In the genomic region with DNA sequence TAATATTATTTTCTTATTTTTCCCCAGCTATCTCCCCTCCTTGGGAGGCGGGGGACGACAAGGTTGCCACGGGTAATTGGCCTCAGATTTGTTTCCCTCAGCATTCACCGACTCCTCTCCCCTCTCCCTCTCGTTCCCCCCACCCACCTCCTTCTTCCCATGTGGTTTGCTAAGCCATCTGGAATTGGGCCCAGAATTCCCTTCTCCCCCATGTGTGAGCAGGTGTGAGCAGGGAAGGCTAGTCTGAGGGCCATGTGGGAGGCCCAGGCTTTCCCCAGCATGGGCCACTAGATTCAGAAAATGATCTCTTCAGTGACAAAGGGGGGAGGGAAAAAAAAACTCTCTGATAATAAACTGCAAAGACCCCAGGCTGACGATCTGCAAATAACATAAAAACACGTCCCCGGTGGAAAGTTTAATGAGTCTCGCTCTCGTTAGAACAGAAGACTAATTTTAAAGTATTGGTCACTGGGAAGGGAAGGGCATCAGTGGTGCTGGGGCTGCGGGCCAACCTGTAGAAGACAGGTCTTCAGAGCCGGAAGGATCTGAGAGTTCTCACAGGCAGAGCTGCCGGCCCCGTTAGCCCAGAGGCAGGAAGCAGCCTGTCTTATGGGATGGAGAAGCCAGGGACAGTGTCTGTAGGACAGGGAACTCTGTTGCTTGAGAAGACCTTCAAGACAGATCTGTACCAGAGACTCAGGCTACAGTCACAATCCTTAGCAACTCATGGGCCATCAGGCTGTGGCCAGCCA, we compare ENCODE assay signal across 8 mouse cellular contexts.
A peak's percentile ranks its signal among the peaks of the same experiment; 100 is the strongest.
DNase-seq lines count a peak whose midpoint lies in the region; ATAC-seq lines count a peak whose summit lies in the region.

No protein-coding gene starts in this region.

- ATAC-seq in forebrain, embryonic 14.5 days, result peak; percentile 79
- ATAC-seq in liver, embryonic 12.5 days, result no peak

- H3K27ac ChIP-seq in forebrain, embryonic 14.5 days (ENCODE audit: low read depth, low read length), result peak overlapping the region; percentile 86
- H3K27ac ChIP-seq in midbrain, embryonic 10.5 days (replicated peaks), result peak overlapping the region; percentile 55
- no peak overlapping the region for H3K27ac ChIP-seq in liver, embryonic 12.5 days

- H3K36me3 ChIP-seq in forebrain, embryonic 14.5 days (ENCODE audit: control insufficient read depth, insufficient read depth, low read length), result no peaks in the 10 kb centered on the region
- no peaks in the 10 kb centered on the region for H3K36me3 ChIP-seq in midbrain, embryonic 10.5 days
- H3K36me3 ChIP-seq in liver, embryonic 12.5 days, result no peaks in the 10 kb centered on the region

- 18% methylated on average over 14 of the region's 14 CpGs for WGBS in forebrain, embryonic 14.5 days
- WGBS in midbrain, embryonic 10.5 days, result 68% methylated on average over 14 of the region's 14 CpGs
- 57% methylated on average over 14 of the region's 14 CpGs for WGBS in liver, embryonic 12.5 days (ENCODE audit: insufficient replicate concordance)

- H3K9me3 ChIP-seq in forebrain, embryonic 14.5 days (replicated peaks; ENCODE audit: control insufficient read depth, low read length), result no peaks in the 10 kb centered on the region
- H3K9me3 ChIP-seq in midbrain, embryonic 10.5 days (replicated peaks), result no peaks in the 10 kb centered on the region
- H3K9me3 ChIP-seq in liver, embryonic 12.5 days (replicated peaks), result no peaks in the 10 kb centered on the region

- H3K9ac ChIP-seq in forebrain, embryonic 14.5 days (ENCODE audit: low read length), result peak overlapping the region; percentile 17; the same call in 1 of the 2 replicates
- H3K9ac ChIP-seq in liver, embryonic 12.5 days, result no peak overlapping the region

- no peak overlapping the region for H3K4me3 ChIP-seq in forebrain, embryonic 14.5 days (ENCODE audit: low read depth, low read length)
- H3K4me3 ChIP-seq in midbrain, embryonic 10.5 days, result no peak overlapping the region
- no peak overlapping the region for H3K4me3 ChIP-seq in liver, embryonic 12.5 days

- peaks cover 40% of the 10 kb centered on the region for H3K4me1 ChIP-seq in forebrain, embryonic 14.5 days (ENCODE audit: control insufficient read depth, insufficient read depth, low read length)
- peaks cover 38% of the 10 kb centered on the region for H3K4me1 ChIP-seq in midbrain, embryonic 10.5 days
- H3K4me1 ChIP-seq in liver, embryonic 12.5 days, result no peaks in the 10 kb centered on the region

- H3K4me2 ChIP-seq in forebrain, embryonic 14.5 days (ENCODE audit: low read length), result no peak overlapping the region
- H3K4me2 ChIP-seq in liver, embryonic 12.5 days, result no peak overlapping the region

- DNase-seq in layer of hippocampus, adult 11-12 months (ENCODE audit: low spot score), result peak; percentile 47
- DNase-seq in layer of hippocampus, postnatal 36 days, result no peak
- peak; percentile 73 for DNase-seq in cerebellum, adult 11-12 months
- DNase-seq in forebrain, embryonic 14.5 days (ENCODE audit: low spot score), result peak; percentile 92
- DNase-seq in midbrain, embryonic 10.5 days (ENCODE audit: low spot score), result no peak
- DNase-seq in spleen, postnatal 10 days (ENCODE audit: low spot score in 2 of 2), result no peak
- no peak for DNase-seq in spleen, postnatal 14 days (ENCODE audit: low spot score in 2 of 2)

- no peaks in the 10 kb centered on the region for H3K27me3 ChIP-seq in forebrain, embryonic 14.5 days (replicated peaks; ENCODE audit: control insufficient read depth, insufficient read depth, low read length)
- peaks cover 59% of the 10 kb centered on the region for H3K27me3 ChIP-seq in midbrain, embryonic 10.5 days (ENCODE audit: low read depth, poor library complexity, severe bottlenecking)
- peaks cover 27% of the 10 kb centered on the region for H3K27me3 ChIP-seq in liver, embryonic 12.5 days (replicated peaks)

Comparison
In these comparisons a context has a peak if more than half of its experiments do, and no peak if none do; other contexts are left out.
1. DNase-seq: peak in layer of hippocampus, adult 11-12 months (single experiment), cerebellum, adult 11-12 months (single experiment) and forebrain, embryonic 14.5 days (single experiment); none in layer of hippocampus, postnatal 36 days (0 of 2), midbrain, embryonic 10.5 days (single experiment), spleen, postnatal 10 days (0 of 2) and spleen, postnatal 14 days (0 of 2).